Mouse (Mus musculus) heart, embryonic 16.5 days (tissue): Measurements from ENCODE around the gene Mrfap1. TPM values are rescaled to one million over a fixed set of nuclear protein-coding genes. Genes with fewer than 3 reads are reported as not detected.
A peak's percentile ranks its signal among the peaks of the same experiment; 100 is the strongest.
"Not testable (repeated sequence)": the region's sequence is repeated elsewhere in the genome, so short reads cannot be mapped to it uniquely, and the experiment has no call there.

Source experiments
- ATAC-seq: fragments of 200-750 bp; cut with Nextera tagmentation; replicated peaks from 2 replicates; pipeline ENCODE4 v1.8.0; 2017; ENCODE audit warnings: moderate number of reproducible peaks; ENCODE audit not compliant: insufficient read depth, low FRiP score; ENCODE audit errors: extremely low read depth
- H3K27ac ChIP-seq: fragments of 300-500 bp; sonication (generic); 2 replicates; pipeline ENCODE4 v1.5.1; 2014; ENCODE audit warnings: mild to moderate bottlenecking, low read length, control low read depth, moderate library complexity
- H3K27me3 ChIP-seq: fragments of 300-500 bp; sonication (generic); 2 replicates; pipeline ENCODE4 v1.6.1; 2014; ENCODE audit warnings: low read length, mixed read lengths; ENCODE audit not compliant: control insufficient read depth, insufficient read depth
- H3K36me3 ChIP-seq: fragments of 300-500 bp; sonication (generic); 2 replicates; pipeline ENCODE4 v1.6.1; 2014; ENCODE audit not compliant: control insufficient read depth, insufficient read depth
- H3K4me1 ChIP-seq: fragments of 300-500 bp; sonication (generic); 2 replicates; pipeline ENCODE4 v1.6.1; 2014; ENCODE audit warnings: low read length, mixed read lengths; ENCODE audit not compliant: control insufficient read depth, insufficient read depth
- H3K4me2 ChIP-seq: fragments of 300-500 bp; sonication (generic); 2 replicates; pipeline ENCODE4 v1.6.1; 2014; ENCODE audit warnings: low read depth, mild to moderate bottlenecking, control low read depth, low read length
- H3K4me3 ChIP-seq: fragments of 300-500 bp; sonication (generic); 2 replicates; pipeline ENCODE4 v1.5.1; 2014; ENCODE audit warnings: mild to moderate bottlenecking, control low read depth, low read length
- H3K9ac ChIP-seq: fragments of 300-500 bp; sonication (generic); 2 replicates; pipeline ENCODE4 v1.6.1; 2014; ENCODE audit warnings: low read length, control low read depth
- H3K9me3 ChIP-seq: fragments of 300-500 bp; sonication (generic); replicated peaks from 2 replicates; pipeline ENCODE4 v1.6.1; 2016; ENCODE audit warnings: low read length; ENCODE audit not compliant: control insufficient read depth
- WGBS: fragments of 180-500 bp; shearing (Covaris S2); extraction: QIAGEN DNeasy Blood & Tissue Kit; methylation state at CpG from one replicate; pipeline ENCODE4 v1.1.7; 2014; 5-methylcytosine and 5-hydroxymethylcytosine counted together
- polyA plus RNA-seq: library from polyadenylated mRNA; unstranded; fragments of >200 nt; fragmentation: Nextera tagmentation; extraction: Ambion mirVana; gene quantifications from 2 replicates; pipeline ENCODE4 v1.2.1, GENCODE M21; 2015

Mrfap1 gene
- polyA plus RNA-seq, 1 experiment from 2014 or later, result 303 TPM

DNA sequence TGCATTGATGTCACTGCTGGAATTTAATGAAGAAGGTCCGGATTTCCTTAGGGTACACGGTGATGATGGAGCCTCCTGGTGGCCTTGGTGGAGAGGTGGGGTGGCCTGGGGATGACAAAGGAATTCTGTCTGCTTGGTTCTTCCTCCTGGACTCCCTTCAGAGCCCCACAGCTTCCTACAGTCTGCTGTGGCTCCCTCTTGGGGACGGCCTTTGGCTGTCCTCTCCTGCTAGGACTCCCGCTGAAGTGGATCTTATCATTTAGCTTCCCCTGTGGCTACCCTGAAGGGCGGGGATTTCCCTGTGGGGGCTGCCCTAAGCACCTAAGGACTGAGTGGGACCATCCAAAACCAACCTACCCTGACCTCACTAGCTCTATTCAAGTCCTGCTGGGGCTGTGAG lies 10.5 kb upstream of the Mrfap1 start:
- ATAC-seq, result no peak
- H3K9me3 ChIP-seq, result no peaks in the 10 kb centered on the region
- H3K4me3 ChIP-seq, result no peak overlapping the region
- H3K27me3 ChIP-seq, result no peaks in the 10 kb centered on the region
- no peaks in the 10 kb centered on the region for H3K36me3 ChIP-seq
- no peak overlapping the region for H3K4me2 ChIP-seq
- no peak overlapping the region for H3K9ac ChIP-seq
- H3K4me1 ChIP-seq, result peaks cover 5% of the 10 kb centered on the region
- whole genome bisulfite sequencing, result 11% methylated on average over 5 of the region's 5 CpGs
- H3K27ac ChIP-seq, result no peak overlapping the region

DNA sequence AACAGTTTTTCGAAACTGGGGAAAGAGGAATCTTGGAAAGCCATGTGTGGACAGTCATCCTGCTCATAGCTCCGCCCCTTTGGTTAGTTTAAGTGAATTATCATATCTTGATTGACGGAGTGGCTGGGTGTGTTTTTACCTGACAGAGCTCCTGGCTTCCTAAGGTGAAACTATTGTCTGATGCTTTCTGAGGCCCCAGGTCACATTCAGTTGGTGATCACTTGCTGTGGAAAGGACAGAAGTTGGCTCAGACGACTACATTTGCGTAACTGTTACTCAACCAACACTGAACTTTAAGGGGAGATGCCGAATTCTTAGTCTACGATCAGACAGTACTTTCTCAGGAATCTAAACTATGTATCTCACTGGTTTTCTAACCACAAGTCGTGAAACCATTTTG lies 719 bp upstream of the Mrfap1 start:
- peaks cover 7% of the 10 kb centered on the region for H3K36me3 ChIP-seq
- 58% methylated on average over 8 of the region's 8 CpGs for WGBS
- peak overlapping the region; percentile 83 for H3K4me2 ChIP-seq
- H3K9me3 ChIP-seq, result no peaks in the 10 kb centered on the region
- ATAC-seq, result no peak
- no peak overlapping the region for H3K27ac ChIP-seq
- H3K9ac ChIP-seq, result peak overlapping the region; percentile 67; the same call in 1 of the 2 replicates
- H3K4me1 ChIP-seq, result peaks cover 7% of the 10 kb centered on the region
- H3K4me3 ChIP-seq, result no peak overlapping the region; the same call in 1 of the 2 replicates
- no peaks in the 10 kb centered on the region for H3K27me3 ChIP-seq

DNA sequence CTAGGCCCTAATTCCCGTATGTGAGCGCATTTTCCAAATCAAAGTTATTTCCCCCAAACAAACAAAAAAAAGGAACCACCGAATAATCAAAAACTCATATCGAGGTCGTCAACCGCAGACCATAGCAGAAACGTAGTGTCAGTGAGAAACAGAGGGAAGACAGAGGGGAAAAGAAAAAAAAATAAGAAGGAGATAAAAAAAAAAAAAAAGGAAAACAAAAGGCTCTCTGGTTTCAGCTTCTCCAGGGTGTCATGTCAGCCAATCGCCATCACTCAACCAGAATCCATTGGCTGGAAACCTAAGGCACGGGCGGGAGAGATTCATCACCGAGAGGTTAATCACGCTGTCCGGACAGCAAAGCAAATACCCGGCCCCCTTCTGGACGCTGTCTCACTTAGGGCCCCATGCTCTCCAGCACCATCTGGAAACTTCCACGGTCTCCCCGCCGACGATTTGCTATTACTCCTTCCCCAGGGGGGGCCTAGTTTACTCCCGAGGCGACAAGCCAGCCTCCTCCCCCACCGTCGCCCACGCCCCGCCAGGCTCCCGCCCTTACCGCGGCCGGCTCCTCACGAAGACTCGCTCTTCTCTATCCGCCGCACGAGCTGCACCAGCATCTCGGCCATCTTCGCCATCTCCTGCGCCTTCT lies 801 bp downstream of the Mrfap1 start:
- peak overlapping the region; percentile 93 for H3K27ac ChIP-seq
- 3% methylated on average over 35 of the region's 37 CpGs for WGBS
- H3K36me3 ChIP-seq, H3K4me1 ChIP-seq, H3K9me3 ChIP-seq, H3K27me3 ChIP-seq: not testable (repeated sequence)
- ATAC-seq, result peak; percentile 40
- H3K4me2 ChIP-seq, result peak overlapping the region; percentile 83
- peak overlapping the region; percentile 76 for H3K4me3 ChIP-seq
- peak overlapping the region; percentile 87 for H3K9ac ChIP-seq

DNA sequence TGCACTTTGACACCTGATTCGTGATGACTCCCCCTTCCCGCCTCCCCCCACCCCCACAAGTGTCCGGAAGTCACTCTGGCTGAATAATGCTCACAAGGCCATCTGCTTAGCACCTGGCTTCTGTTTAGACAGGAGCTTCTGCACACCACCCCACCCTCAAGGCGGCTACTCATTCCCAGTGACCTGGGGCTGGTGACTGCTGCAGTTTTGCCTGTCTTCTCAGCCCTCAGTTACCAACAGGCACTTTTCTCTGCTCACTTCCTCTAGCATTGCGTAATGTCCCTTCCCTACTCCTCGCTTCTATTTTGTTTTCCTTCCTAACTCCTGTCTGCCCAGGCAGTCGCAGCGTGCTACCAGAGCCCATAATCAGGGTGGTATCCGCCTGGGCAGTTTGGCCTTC lies 4.7 kb downstream of the Mrfap1 start:
- ATAC-seq, result no peak
- H3K4me1 ChIP-seq, result peaks cover 3% of the 10 kb centered on the region
- no peak overlapping the region for H3K4me3 ChIP-seq
- peaks cover 7% of the 10 kb centered on the region for H3K36me3 ChIP-seq
- no peak overlapping the region for H3K27ac ChIP-seq
- no peak overlapping the region for H3K4me2 ChIP-seq
- no peaks in the 10 kb centered on the region for H3K27me3 ChIP-seq
- WGBS, result 74% methylated on average over 9 of the region's 9 CpGs
- no peaks in the 10 kb centered on the region for H3K9me3 ChIP-seq
- H3K9ac ChIP-seq, result no peak overlapping the region

DNA sequence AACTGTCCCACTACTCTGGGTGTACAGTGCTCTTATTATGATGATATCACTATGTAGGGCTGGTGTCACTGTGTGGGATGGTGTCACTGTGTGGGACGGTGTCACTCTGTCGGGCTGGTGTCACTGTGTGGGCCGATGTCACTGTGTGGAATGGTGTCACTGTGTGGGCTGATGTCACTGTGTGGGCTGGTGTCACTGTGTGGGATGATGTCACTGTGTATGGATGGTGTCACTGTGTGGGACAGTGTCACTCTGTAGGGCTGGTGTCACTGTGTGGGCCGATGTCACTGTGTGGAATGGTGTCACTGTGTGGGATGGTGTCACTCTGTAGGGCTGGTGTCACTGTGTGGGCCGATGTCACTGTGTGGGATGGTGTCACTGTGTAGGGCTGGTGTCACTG lies 10.5 kb downstream of the Mrfap1 start:
- 0 out of 2 replicates have a peak, but pooled peaks cover 3% of the 10 kb centered on the region for H3K9me3 ChIP-seq
- H3K27me3 ChIP-seq, result no peaks in the 10 kb centered on the region
- no peak for ATAC-seq
- H3K4me2 ChIP-seq, result no peak overlapping the region
- WGBS, result 92% methylated on average over 5 of the region's 5 CpGs
- H3K27ac ChIP-seq, result no peak overlapping the region
- H3K9ac ChIP-seq, result no peak overlapping the region
- no peak overlapping the region for H3K4me3 ChIP-seq
- H3K36me3 ChIP-seq, result no peaks in the 10 kb centered on the region
- H3K4me1 ChIP-seq, result no peaks in the 10 kb centered on the region

DNA sequence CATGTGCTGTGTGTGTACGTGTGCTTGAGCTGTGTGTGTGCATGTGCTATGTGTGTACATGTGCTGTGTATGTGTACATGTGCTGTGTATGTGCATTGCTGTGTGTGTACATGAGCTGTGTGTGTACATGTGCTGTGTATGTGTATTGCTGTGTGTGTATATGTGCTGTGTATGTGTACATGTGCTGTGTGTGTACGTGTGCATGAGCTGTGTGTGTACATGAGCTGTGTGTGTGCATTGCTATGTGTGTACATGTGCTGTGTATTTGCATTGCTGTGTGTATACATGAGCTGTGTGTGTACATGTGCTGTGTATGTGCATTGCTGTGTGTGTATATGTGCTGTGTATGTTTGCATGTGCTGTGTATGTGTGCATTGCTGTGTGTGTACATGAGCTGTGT lies 17.1 kb downstream of the Mrfap1 start:
- 85% methylated on average over 2 of the region's 2 CpGs for WGBS
- no peaks in the 10 kb centered on the region for H3K27me3 ChIP-seq
- no peak for ATAC-seq
- H3K9me3 ChIP-seq, result peaks cover 8% of the 10 kb centered on the region
- no peak overlapping the region for H3K4me3 ChIP-seq
- no peaks in the 10 kb centered on the region for H3K36me3 ChIP-seq
- H3K4me1 ChIP-seq, result no peaks in the 10 kb centered on the region
- no peak overlapping the region for H3K27ac ChIP-seq
- H3K4me2 ChIP-seq, result no peak overlapping the region
- no peak overlapping the region for H3K9ac ChIP-seq

DNA sequence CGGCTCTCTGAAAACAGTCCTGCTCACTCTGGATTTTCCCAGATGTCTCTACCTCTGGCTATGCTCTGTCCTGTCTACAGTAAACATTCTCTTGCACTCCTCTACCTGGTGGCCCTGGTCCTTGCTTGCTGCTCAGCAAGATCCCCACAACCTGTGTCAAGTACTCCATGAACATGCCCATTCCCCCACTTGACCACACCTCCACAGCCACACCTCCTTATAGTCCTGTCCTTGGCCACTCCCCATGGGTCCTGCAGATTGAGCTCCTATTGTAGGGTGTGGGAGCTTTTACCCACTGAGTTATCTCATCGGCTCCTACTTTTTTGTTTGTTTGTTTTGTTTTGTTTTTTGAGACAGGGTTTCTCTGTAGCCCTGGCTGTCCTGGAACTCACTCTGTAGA lies 17.7 kb downstream of the Mrfap1 start:
- Histone ChIP-seq H3K4me2 (no peak overlapping the region), H3K36me3 (no peaks in the 10 kb centered on the region), H3K9me3 (peaks cover 6% of the 10 kb centered on the region), H3K27me3 (no peaks in the 10 kb centered on the region), H3K9ac (no peak overlapping the region), H3K27ac (no peak overlapping the region), H3K4me1 (no peaks in the 10 kb centered on the region), H3K4me3 (no peak overlapping the region)
- ATAC-seq, result no peak
- 83% methylated on average over 1 of the region's 2 CpGs for WGBS

DNA sequence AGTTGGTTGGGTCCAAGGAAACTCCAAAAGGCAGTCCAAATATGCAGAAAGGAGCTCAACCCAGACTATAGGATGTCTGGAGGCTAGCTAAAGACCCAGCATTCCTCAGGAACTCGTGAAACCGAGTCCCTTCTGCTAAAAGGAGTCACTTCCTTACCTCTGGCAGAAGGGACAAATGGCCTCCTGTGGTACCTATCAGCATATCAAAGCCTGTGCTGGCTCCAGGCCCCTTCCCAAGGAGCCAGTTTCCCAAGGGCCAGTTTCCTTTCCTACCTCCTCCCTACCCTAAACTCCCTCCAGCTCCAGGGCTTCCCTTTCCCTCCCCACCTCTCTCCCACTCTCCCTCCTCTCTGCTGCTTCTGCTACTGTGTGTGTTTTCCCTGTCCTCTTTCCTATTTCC lies 19.4 kb downstream of the Mrfap1 start:
- no peak overlapping the region for H3K4me2 ChIP-seq
- WGBS, result 16% methylated on average over 2 of the region's 2 CpGs
- no peaks in the 10 kb centered on the region for H3K36me3 ChIP-seq
- no peak for ATAC-seq
- no peak overlapping the region for H3K4me3 ChIP-seq
- no peaks in the 10 kb centered on the region for H3K4me1 ChIP-seq
- no peaks in the 10 kb centered on the region for H3K27me3 ChIP-seq
- peaks cover 6% of the 10 kb centered on the region for H3K9me3 ChIP-seq
- H3K27ac ChIP-seq, result no peak overlapping the region
- no peak overlapping the region for H3K9ac ChIP-seq

DNA sequence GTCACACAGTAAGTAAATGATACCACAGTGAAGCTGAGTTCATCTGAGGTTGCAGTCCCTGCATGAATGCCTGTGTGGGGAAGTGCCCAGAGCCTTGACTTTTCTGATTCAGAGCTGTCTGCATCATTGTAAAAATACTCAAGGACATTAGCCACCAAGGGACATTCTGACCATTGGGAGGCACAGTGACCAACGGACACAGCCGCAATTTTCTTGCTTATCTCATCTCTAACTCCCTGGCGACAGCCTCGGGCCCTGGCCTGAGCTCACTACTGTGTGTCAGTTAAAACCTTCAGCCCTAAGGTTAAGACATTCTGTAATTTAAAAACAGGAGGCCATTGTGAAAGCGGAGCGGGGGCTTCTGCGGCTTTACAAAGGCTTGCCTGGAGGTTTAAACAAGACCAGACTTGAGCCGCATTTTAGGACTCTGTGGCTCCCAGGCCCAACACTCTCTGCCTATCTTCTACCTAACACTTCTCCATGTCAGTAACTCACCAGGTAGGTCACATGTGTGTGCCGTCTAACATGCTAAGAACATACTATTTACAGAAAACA lies 20.5 kb downstream of the Mrfap1 start:
- no peak overlapping the region for H3K27ac ChIP-seq
- peaks cover 6% of the 10 kb centered on the region for H3K9me3 ChIP-seq
- no peaks in the 10 kb centered on the region for H3K36me3 ChIP-seq
- H3K27me3 ChIP-seq, result no peaks in the 10 kb centered on the region
- WGBS, result 23% methylated on average over 9 of the region's 9 CpGs
- H3K9ac ChIP-seq, result no peak overlapping the region
- no peak overlapping the region for H3K4me2 ChIP-seq
- ATAC-seq, result no peak
- H3K4me3 ChIP-seq, result no peak overlapping the region
- H3K4me1 ChIP-seq, result no peaks in the 10 kb centered on the region
